Mouse (Mus musculus) limb, embryonic 11.5 days (tissue): ENCODE results near the gene Il22ra1. TPM values are rescaled to one million over a fixed set of nuclear protein-coding genes. Genes with fewer than 3 reads are reported as not detected.

ENCODE experiments used
- ATAC-seq: fragments of 200-750 bp; cut with Nextera tagmentation; 2 replicates; pipeline ENCODE4 v1.8.0; 2017; ENCODE audit warnings: low read depth; ENCODE audit not compliant: insufficient number of reproducible peaks, low FRiP score, low TSS enrichment
- DNase-seq: peaks from one replicate; pipeline ENCODE4 v3.0.0-alpha.2; 2015; ENCODE audit warnings: low spot score
- H3K27ac ChIP-seq: fragments of 300-500 bp; sonication (generic); replicated peaks from 2 replicates; pipeline ENCODE4 v1.5.1; 2014; ENCODE audit warnings: low read depth, mild to moderate bottlenecking, low read length
- H3K27me3 ChIP-seq: fragments of 300-500 bp; sonication (generic); 2 replicates; pipeline ENCODE4 v1.6.1; 2014; ENCODE audit warnings: mild to moderate bottlenecking, low read length, mixed read lengths; ENCODE audit not compliant: control insufficient read depth, insufficient read depth
- H3K36me3 ChIP-seq: fragments of 300-500 bp; sonication (generic); 2 replicates; pipeline ENCODE4 v1.6.1; 2014; ENCODE audit warnings: mild to moderate bottlenecking, low read length, moderate library complexity, mixed read lengths; ENCODE audit not compliant: control insufficient read depth, insufficient read depth
- H3K4me1 ChIP-seq: fragments of 300-500 bp; sonication (generic); 2 replicates; pipeline ENCODE4 v1.6.1; 2014; ENCODE audit warnings: low read length, mixed read lengths; ENCODE audit not compliant: control insufficient read depth, insufficient read depth
- H3K4me2 ChIP-seq: fragments of 300-500 bp; sonication (generic); 2 replicates; pipeline ENCODE4 v1.6.1; 2014; ENCODE audit warnings: low read depth, mild to moderate bottlenecking, moderate library complexity; ENCODE audit not compliant: severe bottlenecking
- H3K4me3 ChIP-seq: fragments of 300-500 bp; sonication (generic); 2 replicates; pipeline ENCODE4 v1.5.1; 2014; ENCODE audit warnings: low read depth, low read length
- H3K9ac ChIP-seq: fragments of 300-500 bp; sonication (generic); 2 replicates; pipeline ENCODE4 v1.6.1; 2014; ENCODE audit warnings: mild to moderate bottlenecking, low read length
- H3K9me3 ChIP-seq: fragments of 300-500 bp; sonication (generic); 2 replicates; pipeline ENCODE4 v1.6.1; 2016; ENCODE audit warnings: low read length; ENCODE audit not compliant: control insufficient read depth
- WGBS: fragments of 180-500 bp; shearing (Covaris S2); extraction: QIAGEN DNeasy Blood & Tissue Kit; methylation state at CpG from one replicate; pipeline ENCODE4 v1.1.7; 2014; 5-methylcytosine and 5-hydroxymethylcytosine counted together
- polyA plus RNA-seq: library from polyadenylated mRNA; unstranded; fragments of >200 nt; fragmentation: Nextera tagmentation; extraction: Ambion mirVana; gene quantifications from 2 replicates; pipeline ENCODE4 v1.2.1, GENCODE M21; 2014

Il22ra1 gene
- polyA plus RNA-seq, 1 experiment from 2014 or later = not detected

DNA sequence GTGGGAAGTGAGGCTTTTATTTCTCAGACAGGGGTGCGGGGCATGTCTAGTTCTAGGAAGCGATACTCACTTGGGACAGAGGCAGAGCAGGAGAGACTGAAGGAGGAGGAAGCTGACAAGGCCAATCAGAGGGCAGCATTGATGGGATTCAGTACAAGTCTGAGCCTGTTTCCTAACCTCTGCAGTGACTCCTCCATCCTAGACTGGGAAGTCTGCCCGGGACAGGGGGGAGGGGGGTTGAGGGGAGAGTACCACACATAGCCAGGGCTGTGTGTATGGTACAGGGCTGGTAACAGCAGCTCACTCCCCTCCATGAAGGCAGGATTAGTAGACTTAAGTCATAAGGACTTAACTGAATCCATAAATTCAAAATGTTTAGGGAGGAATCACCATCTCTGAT, 52.3 kb downstream of the Il22ra1 start:
- DNase-seq = no peak
- Histone ChIP-seq H3K9me3 (no peaks in the 10 kb centered on the region), H3K4me3 (no peak overlapping the region), H3K27ac (no peak overlapping the region), H3K27me3 (no peaks in the 10 kb centered on the region), H3K9ac (no peak overlapping the region), H3K4me2 (no peak overlapping the region), H3K4me1 (no peaks in the 10 kb centered on the region), H3K36me3 (no peaks in the 10 kb centered on the region)
- ATAC-seq = no peak
- WGBS = 69% methylated on average over 3 of the region's 3 CpGs

DNA sequence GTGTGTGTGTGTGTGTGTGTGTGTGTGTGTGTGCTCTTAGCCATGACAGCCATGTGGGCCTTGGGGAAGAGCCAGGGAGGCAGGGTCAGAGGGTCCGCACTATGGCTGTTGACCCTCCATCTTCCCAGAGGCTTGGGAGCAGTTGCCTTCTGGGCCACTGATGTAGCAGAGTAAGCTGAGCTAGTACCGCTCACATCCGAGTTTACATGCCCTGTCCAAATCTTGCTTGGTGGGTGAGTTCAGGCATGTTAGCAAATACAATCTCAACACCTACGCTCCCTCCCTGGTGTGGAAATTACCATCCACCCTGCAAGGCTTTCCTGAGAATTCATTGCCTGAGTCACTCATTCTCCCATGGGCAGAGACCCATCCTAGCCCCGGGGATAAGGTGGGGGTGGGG, 53.3 kb downstream of the Il22ra1 start:
- no peaks in the 10 kb centered on the region for H3K9me3 ChIP-seq
- WGBS = 87% methylated on average over 5 of the region's 5 CpGs
- H3K27ac ChIP-seq = no peak overlapping the region
- H3K9ac ChIP-seq = no peak overlapping the region
- no peaks in the 10 kb centered on the region for H3K4me1 ChIP-seq
- DNase-seq (no peak), ATAC-seq (no peak)
- H3K4me3 ChIP-seq = no peak overlapping the region
- no peak overlapping the region for H3K4me2 ChIP-seq
- H3K36me3 ChIP-seq = no peaks in the 10 kb centered on the region
- no peaks in the 10 kb centered on the region for H3K27me3 ChIP-seq

DNA sequence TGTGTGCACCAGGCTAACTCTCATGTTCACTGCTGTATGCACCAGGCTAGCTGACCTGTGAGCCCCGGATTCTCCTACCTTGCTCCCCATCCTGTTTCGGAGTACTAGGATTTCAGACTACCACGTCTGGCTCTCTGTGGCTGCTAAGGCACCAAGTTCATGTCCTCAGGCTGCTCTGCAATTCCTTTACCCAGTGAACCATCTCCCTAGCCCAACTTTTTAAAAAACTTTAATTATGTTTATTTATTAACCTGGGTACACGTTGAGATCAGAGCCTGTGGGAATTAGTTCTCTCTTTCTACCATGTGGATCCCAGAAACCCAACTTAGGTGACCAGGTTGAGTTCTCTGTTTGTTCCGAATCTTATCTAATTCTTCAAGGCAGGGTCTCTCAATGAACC, 58.6 kb downstream of the Il22ra1 start:
- Histone ChIP-seq H3K4me2 (no peak overlapping the region), H3K9me3 (no peaks in the 10 kb centered on the region), H3K4me3 (no peak overlapping the region), H3K36me3 (no peaks in the 10 kb centered on the region), H3K27ac (no peak overlapping the region), H3K27me3 (no peaks in the 10 kb centered on the region), H3K4me1 (no peaks in the 10 kb centered on the region), H3K9ac (no peak overlapping the region)
- DNase-seq (no peak), ATAC-seq (no peak)
- WGBS = 85% methylated on average over 5 of the region's 5 CpGs

DNA sequence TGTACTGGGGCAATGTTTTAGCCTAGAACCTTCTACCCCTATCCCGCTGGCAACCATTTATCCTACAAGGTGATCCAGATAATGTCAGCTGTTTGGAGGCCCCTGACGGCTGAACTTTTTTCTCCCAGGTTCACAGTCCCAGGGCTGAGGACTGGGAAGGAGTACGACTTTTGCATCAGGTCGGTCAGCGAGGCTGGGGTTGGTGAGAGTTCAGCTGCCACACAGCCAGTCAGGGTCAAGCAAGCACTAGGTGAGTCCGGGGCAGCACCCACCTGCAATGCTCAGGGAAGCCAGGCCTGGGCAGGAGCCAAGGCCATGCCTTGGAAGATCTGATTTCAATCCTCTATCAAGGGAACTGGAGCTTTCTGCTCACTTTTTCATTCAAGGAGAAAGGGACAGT, 59.3 kb downstream of the Il22ra1 start:
- DNase-seq (no peak), ATAC-seq (no peak)
- no peaks in the 10 kb centered on the region for H3K9me3 ChIP-seq
- H3K4me2 ChIP-seq = no peak overlapping the region
- H3K4me3 ChIP-seq = no peak overlapping the region
- no peak overlapping the region for H3K9ac ChIP-seq
- no peaks in the 10 kb centered on the region for H3K27me3 ChIP-seq
- 85% methylated on average over 6 of the region's 6 CpGs for WGBS
- H3K36me3 ChIP-seq = no peaks in the 10 kb centered on the region
- H3K27ac ChIP-seq = no peak overlapping the region
- H3K4me1 ChIP-seq = no peaks in the 10 kb centered on the region

DNA sequence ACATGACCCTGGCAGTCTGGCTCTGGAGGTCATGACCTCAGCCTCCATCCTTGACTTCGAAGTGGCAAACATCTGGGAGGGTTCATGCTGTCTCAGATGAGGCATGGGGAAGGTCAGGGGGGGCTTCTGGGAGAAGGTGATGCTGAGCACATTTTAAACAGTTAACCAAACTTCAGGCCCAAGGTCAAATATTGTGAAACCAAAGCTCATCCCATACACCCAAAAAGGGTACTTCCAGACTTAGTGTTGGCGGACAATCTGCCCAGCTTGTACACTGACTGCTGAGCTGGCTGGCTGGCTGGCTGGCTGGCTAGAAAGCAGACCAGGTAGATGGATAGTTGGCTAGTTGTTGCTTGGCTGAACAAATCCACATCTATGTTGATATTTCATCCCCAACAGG, 61.2 kb downstream of the Il22ra1 start:
- Histone ChIP-seq H3K4me2 (no peak overlapping the region), H3K9ac (no peak overlapping the region), H3K27me3 (no peaks in the 10 kb centered on the region)

DNA sequence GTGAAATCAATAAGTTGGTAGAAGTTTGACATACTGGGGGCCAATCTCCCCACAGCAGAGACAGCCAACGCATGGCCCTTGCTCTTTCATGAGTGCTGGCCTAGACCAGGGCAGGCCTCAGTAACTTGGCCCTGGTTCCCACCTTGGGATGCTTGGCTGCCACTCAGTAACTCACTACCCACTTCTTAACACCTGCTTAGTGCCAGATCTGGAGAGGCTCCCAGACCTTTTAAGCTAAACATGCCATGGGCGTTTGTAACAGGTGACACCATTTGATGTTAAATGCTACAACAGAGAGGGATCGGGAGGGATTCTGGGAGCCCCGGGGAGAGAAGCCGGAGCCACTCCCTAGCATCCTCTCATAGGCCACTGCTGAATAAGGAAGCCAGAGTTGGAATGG, 64.8 kb downstream of the Il22ra1 start:
- DNase-seq (no peak), ATAC-seq (no peak)
- H3K36me3 ChIP-seq = no peaks in the 10 kb centered on the region
- whole genome bisulfite sequencing = 92% methylated on average over 5 of the region's 5 CpGs
- no peaks in the 10 kb centered on the region for H3K27me3 ChIP-seq
- H3K4me1 ChIP-seq = no peaks in the 10 kb centered on the region
- no peak overlapping the region for H3K9ac ChIP-seq
- H3K9me3 ChIP-seq = no peaks in the 10 kb centered on the region
- H3K27ac ChIP-seq = no peak overlapping the region
- no peak overlapping the region for H3K4me3 ChIP-seq
- no peak overlapping the region for H3K4me2 ChIP-seq

More for the DNA sequence above, 61.2 kb downstream of the Il22ra1 start:
- H3K36me3 ChIP-seq = no peaks in the 10 kb centered on the region
- no peaks in the 10 kb centered on the region for H3K4me1 ChIP-seq
- WGBS = 62% methylated on average over 2 of the region's 2 CpGs
- H3K27ac ChIP-seq = no peak overlapping the region
- ATAC-seq = no peak
- no peak overlapping the region for H3K4me3 ChIP-seq
- H3K9me3 ChIP-seq = no peaks in the 10 kb centered on the region
- no peak for DNase-seq

DNA sequence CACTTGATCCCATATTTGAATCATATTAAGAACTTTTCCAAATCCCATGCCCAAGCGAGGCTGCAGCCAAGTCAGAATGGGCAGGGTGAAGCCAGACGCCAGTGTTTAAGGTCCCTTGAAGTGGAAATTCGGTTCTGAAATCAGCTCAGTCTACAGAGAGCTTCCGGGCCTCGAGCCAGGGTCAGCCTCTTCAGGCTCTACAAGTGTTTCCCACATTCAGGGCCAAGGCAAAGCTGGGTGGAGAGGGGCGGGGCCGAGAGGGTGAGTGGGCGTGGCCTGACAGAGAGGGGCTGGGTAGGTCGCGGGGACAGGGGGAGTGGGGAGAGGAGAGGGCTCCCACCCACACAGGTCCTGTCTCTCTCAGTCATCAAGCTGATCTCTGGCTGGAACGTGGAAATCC, 70.0 kb downstream of the Il22ra1 start:
- no peaks in the 10 kb centered on the region for H3K4me1 ChIP-seq
- DNase-seq = no peak
- no peaks in the 10 kb centered on the region for H3K27me3 ChIP-seq
- H3K4me3 ChIP-seq = no peak overlapping the region
- ATAC-seq = no peak
- no peak overlapping the region for H3K27ac ChIP-seq
- H3K36me3 ChIP-seq = no peaks in the 10 kb centered on the region
- WGBS = 30% methylated on average over 11 of the region's 11 CpGs
- H3K9me3 ChIP-seq = no peaks in the 10 kb centered on the region
- no peak overlapping the region for H3K4me2 ChIP-seq
- H3K9ac ChIP-seq = no peak overlapping the region

DNA sequence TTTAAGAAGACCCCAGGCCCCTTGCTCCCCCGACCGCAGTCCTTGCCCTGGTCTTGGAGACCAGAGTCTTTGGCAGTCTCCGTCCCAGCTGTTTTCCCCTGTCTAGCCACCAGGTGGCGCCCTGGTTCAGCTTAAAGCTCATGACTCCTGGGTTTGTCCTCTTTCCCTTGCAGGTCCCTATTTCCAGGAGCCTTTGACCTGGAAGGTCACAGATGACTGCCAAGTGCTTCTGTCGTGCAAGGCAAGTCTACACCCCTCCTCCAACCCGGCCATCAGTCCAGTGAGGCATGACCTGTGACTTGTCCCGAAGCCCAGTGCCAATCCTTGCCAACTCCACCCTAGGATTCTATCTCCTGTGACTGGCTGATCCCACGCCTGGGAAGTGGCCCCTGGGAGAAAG, 73.6 kb downstream of the Il22ra1 start:
- H3K4me2 ChIP-seq = no peak overlapping the region
- no peak overlapping the region for H3K9ac ChIP-seq
- H3K9me3 ChIP-seq = no peaks in the 10 kb centered on the region
- H3K27me3 ChIP-seq = no peaks in the 10 kb centered on the region
- H3K4me3 ChIP-seq = no peak overlapping the region
- no peak for ATAC-seq
- H3K36me3 ChIP-seq = no peaks in the 10 kb centered on the region
- peak; percentile 95 for DNase-seq
- 23% methylated on average over 8 of the region's 8 CpGs for WGBS
- H3K27ac ChIP-seq = no peak overlapping the region
- no peaks in the 10 kb centered on the region for H3K4me1 ChIP-seq
